Mouse (Mus musculus): ENCODE measurements around the gene Tmc5. TPM values are rescaled to one million over a fixed set of nuclear protein-coding genes. Genes with fewer than 3 reads are reported as not detected.

Tmc5 gene
- 72.4 and 74.2 TPM in 2 replicates for polyA plus RNA-seq (2012; rRNA removed)

GRCm38 (mm10) chr7:118597201-118597600, at the start of gene Tmc5:
TSS of gene Tmc5 (plus strand) at chr7:118597297.
- H3K4me3 ChIP-seq (ENCODE audit: control insufficient read depth, low read depth, low read length), result no peak within 1 kb of the TSS; the same call in 1 of the 2 replicates
- H3K36me3 ChIP-seq (ENCODE audit: control insufficient read depth, insufficient read depth, low read length), result no peaks in the 10 kb centered on the region
- no peak for TF ChIP-seq POLR2A (IDR thresholded peaks at IDR 0.05; ENCODE audit: control insufficient read depth, low read depth, low read length)
- no peak for TF ChIP-seq CTCF (IDR thresholded peaks at IDR 0.05; ENCODE audit: control insufficient read depth, insufficient read depth, insufficient replicate concordance, low read depth, low read length)
- H3K27me3 ChIP-seq (ENCODE audit: control insufficient read depth, insufficient read depth, low read length), result no peaks in the 10 kb centered on the region
- peaks cover 3% of the 10 kb centered on the region; the same call in 1 of the 2 replicates for H3K4me1 ChIP-seq (ENCODE audit: control insufficient read depth, insufficient read depth, low read length)
- no peak within 1 kb of the TSS for H3K27ac ChIP-seq (ENCODE audit: control insufficient read depth, insufficient read depth, low read depth, low read length)

- no peak for TF ChIP-seq POLR2A (IDR thresholded peaks at IDR 0.05; ENCODE audit: control insufficient read depth, low read depth, low read length)
- no peak for TF ChIP-seq CTCF (IDR thresholded peaks at IDR 0.05; ENCODE audit: control insufficient read depth, insufficient read depth, insufficient replicate concordance, low read depth, low read length)
- H3K27me3 ChIP-seq (ENCODE audit: control insufficient read depth, insufficient read depth, low read length), result no peaks in the 10 kb centered on the region
- H3K4me1 ChIP-seq (ENCODE audit: control insufficient read depth, insufficient read depth, low read length), result no peaks in the 10 kb centered on the region
- H3K36me3 ChIP-seq (ENCODE audit: control insufficient read depth, insufficient read depth, low read length), result no peaks in the 10 kb centered on the region
- H3K4me3 ChIP-seq (ENCODE audit: control insufficient read depth, low read depth, low read length), result no peak overlapping the region
- no peak overlapping the region for H3K27ac ChIP-seq (ENCODE audit: control insufficient read depth, insufficient read depth, low read depth, low read length)
Observed at GRCm38 (mm10) chr7:118547451-118547850, 49.6 kb upstream of the Tmc5 start.

GRCm38 (mm10) chr7:118553881-118554280, 43.2 kb upstream of the Tmc5 start:
- Histone ChIP-seq H3K4me1 (ENCODE audit: control insufficient read depth, insufficient read depth, low read length) (no peaks in the 10 kb centered on the region), H3K27me3 (ENCODE audit: control insufficient read depth, insufficient read depth, low read length) (no peaks in the 10 kb centered on the region), H3K4me3 (ENCODE audit: control insufficient read depth, low read depth, low read length) (no peak overlapping the region), H3K36me3 (ENCODE audit: control insufficient read depth, insufficient read depth, low read length) (no peaks in the 10 kb centered on the region), H3K27ac (ENCODE audit: control insufficient read depth, insufficient read depth, low read depth, low read length) (no peak overlapping the region)
- no peak for TF ChIP-seq CTCF (IDR thresholded peaks at IDR 0.05; ENCODE audit: control insufficient read depth, insufficient read depth, insufficient replicate concordance, low read depth, low read length)
- no peak for TF ChIP-seq POLR2A (IDR thresholded peaks at IDR 0.05; ENCODE audit: control insufficient read depth, low read depth, low read length)

- Histone ChIP-seq H3K27me3 (ENCODE audit: control insufficient read depth, insufficient read depth, low read length) (no peaks in the 10 kb centered on the region), H3K27ac (ENCODE audit: control insufficient read depth, insufficient read depth, low read depth, low read length) (no peak overlapping the region), H3K4me3 (ENCODE audit: control insufficient read depth, low read depth, low read length) (no peak overlapping the region), H3K36me3 (ENCODE audit: control insufficient read depth, insufficient read depth, low read length) (no peaks in the 10 kb centered on the region), H3K4me1 (ENCODE audit: control insufficient read depth, insufficient read depth, low read length) (no peaks in the 10 kb centered on the region)
- TF ChIP-seq CTCF (IDR thresholded peaks at IDR 0.05; ENCODE audit: control insufficient read depth, insufficient read depth, insufficient replicate concordance, low read depth, low read length) (no peak), POLR2A (IDR thresholded peaks at IDR 0.05; ENCODE audit: control insufficient read depth, low read depth, low read length) (no peak)
Observed at GRCm38 (mm10) chr7:118554290-118554689, 42.8 kb upstream of the Tmc5 start.

GRCm38 (mm10) chr7:118569121-118569543, 28.0 kb upstream of the Tmc5 start:
- no peaks in the 10 kb centered on the region for H3K4me1 ChIP-seq (ENCODE audit: control insufficient read depth, insufficient read depth, low read length)
- no peaks in the 10 kb centered on the region for H3K36me3 ChIP-seq (ENCODE audit: control insufficient read depth, insufficient read depth, low read length)
- TF ChIP-seq POLR2A (IDR thresholded peaks at IDR 0.05; ENCODE audit: control insufficient read depth, low read depth, low read length) (no peak), CTCF (IDR thresholded peaks at IDR 0.05; ENCODE audit: control insufficient read depth, insufficient read depth, insufficient replicate concordance, low read depth, low read length) (no peak)
- H3K27ac ChIP-seq (ENCODE audit: control insufficient read depth, insufficient read depth, low read depth, low read length), result no peak overlapping the region
- no peaks in the 10 kb centered on the region for H3K27me3 ChIP-seq (ENCODE audit: control insufficient read depth, insufficient read depth, low read length)
- H3K4me3 ChIP-seq (ENCODE audit: control insufficient read depth, low read depth, low read length), result no peak overlapping the region

GRCm38 (mm10) chr7:118571350-118571749, 25.7 kb upstream of the Tmc5 start:
- Histone ChIP-seq H3K36me3 (ENCODE audit: control insufficient read depth, insufficient read depth, low read length) (no peaks in the 10 kb centered on the region), H3K4me3 (ENCODE audit: control insufficient read depth, low read depth, low read length) (no peak overlapping the region), H3K27me3 (ENCODE audit: control insufficient read depth, insufficient read depth, low read length) (no peaks in the 10 kb centered on the region), H3K27ac (ENCODE audit: control insufficient read depth, insufficient read depth, low read depth, low read length) (no peak overlapping the region), H3K4me1 (ENCODE audit: control insufficient read depth, insufficient read depth, low read length) (no peaks in the 10 kb centered on the region; the same call in 1 of the 2 replicates)
- no peak for TF ChIP-seq CTCF (IDR thresholded peaks at IDR 0.05; ENCODE audit: control insufficient read depth, insufficient read depth, insufficient replicate concordance, low read depth, low read length)
- TF ChIP-seq POLR2A (IDR thresholded peaks at IDR 0.05; ENCODE audit: control insufficient read depth, low read depth, low read length), result no peak

- TF ChIP-seq CTCF (IDR thresholded peaks at IDR 0.05; ENCODE audit: control insufficient read depth, insufficient read depth, insufficient replicate concordance, low read depth, low read length) (no peak), POLR2A (IDR thresholded peaks at IDR 0.05; ENCODE audit: control insufficient read depth, low read depth, low read length) (no peak)
- Histone ChIP-seq H3K27me3 (ENCODE audit: control insufficient read depth, insufficient read depth, low read length) (no peaks in the 10 kb centered on the region), H3K36me3 (ENCODE audit: control insufficient read depth, insufficient read depth, low read length) (no peaks in the 10 kb centered on the region), H3K27ac (ENCODE audit: control insufficient read depth, insufficient read depth, low read depth, low read length) (no peak overlapping the region), H3K4me3 (ENCODE audit: control insufficient read depth, low read depth, low read length) (no peak overlapping the region), H3K4me1 (ENCODE audit: control insufficient read depth, insufficient read depth, low read length) (no peaks in the 10 kb centered on the region; the same call in 1 of the 2 replicates)
Observed at GRCm38 (mm10) chr7:118572039-118572438, 25.1 kb upstream of the Tmc5 start.

- Histone ChIP-seq H3K27ac (ENCODE audit: control insufficient read depth, insufficient read depth, low read depth, low read length) (no peak overlapping the region), H3K27me3 (ENCODE audit: control insufficient read depth, insufficient read depth, low read length) (no peaks in the 10 kb centered on the region), H3K36me3 (ENCODE audit: control insufficient read depth, insufficient read depth, low read length) (no peaks in the 10 kb centered on the region), H3K4me3 (ENCODE audit: control insufficient read depth, low read depth, low read length) (no peak overlapping the region), H3K4me1 (ENCODE audit: control insufficient read depth, insufficient read depth, low read length) (no peaks in the 10 kb centered on the region; the same call in 1 of the 2 replicates)
- TF ChIP-seq POLR2A (IDR thresholded peaks at IDR 0.05; ENCODE audit: control insufficient read depth, low read depth, low read length), result no peak
Observed at GRCm38 (mm10) chr7:118578269-118578668, 18.8 kb upstream of the Tmc5 start.
